Mouse (Mus musculus) small intestine, adult 2 months (tissue): ENCODE results near the gene Higd1a.
A peak's percentile ranks its signal among the peaks of the same experiment; 100 is the strongest.

Experiments used
- CTCF ChIP-seq: fragments of 200-500 bp; IDR thresholded peaks from 2 replicates; pipeline ENCODE4 v1.5.1; 2012; ENCODE audit warnings: low read depth, mild to moderate bottlenecking, control low read depth, inconsistent platforms, low read length, moderate library complexity, mixed read lengths; ENCODE audit not compliant: insufficient replicate concordance, insufficient read length; ENCODE audit errors: extremely low read depth
- POLR2A ChIP-seq: fragments of 200-500 bp; IDR thresholded peaks from 2 replicates; pipeline ENCODE4 v1.6.1; 2012; ENCODE audit warnings: low read depth, mild to moderate bottlenecking, control low read depth, inconsistent platforms, low read length, moderate library complexity

DNA sequence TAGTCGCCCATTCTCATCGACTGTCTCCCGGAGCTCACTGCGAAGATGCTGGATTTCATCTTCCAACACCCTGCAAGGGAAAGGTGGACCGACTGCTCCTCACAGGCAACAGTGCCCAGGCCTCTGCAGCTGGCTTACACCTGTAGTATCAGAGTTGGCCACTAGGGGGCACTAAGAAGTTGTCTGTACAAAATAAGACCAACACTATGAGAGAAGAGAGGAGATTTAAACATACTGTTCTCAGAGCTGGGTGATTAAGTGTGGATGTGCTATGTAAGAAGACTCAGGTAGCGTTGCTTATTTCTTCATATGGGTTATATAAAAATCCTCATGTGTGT is 27.2 kb downstream of the Higd1a start:
- TF ChIP-seq CTCF, result peak; percentile 73; the same call in 1 of the 2 replicates
- TF ChIP-seq POLR2A, result no peak
